Mouse (Mus musculus): ENCODE data around the gene Trpc4ap. TPM values are rescaled to one million over a fixed set of nuclear protein-coding genes. Genes with fewer than 3 reads are reported as not detected.
"Not testable (repeated sequence)": the region's sequence is repeated elsewhere in the genome, so short reads cannot be mapped to it uniquely, and the experiment has no call there.

The Trpc4ap gene
- total RNA-seq, 2 experiments from 2014 or later: 83.1 to 89.9 TPM

- DNase-seq: no peak
- intact Hi-C loops (cut with DNase I): no loop called here
Measured at GRCm38 (mm10) chr2:155622606-155623005, 69.6 kb downstream of the Trpc4ap start.

GRCm38 (mm10) chr2:155619817-155620216 lies 72.4 kb downstream of the Trpc4ap start:
- intact Hi-C loops (cut with DNase I): loop anchor here (1.0 kb wide), 1 partner anchor 104 kb away; no protein-coding TSS in a partner anchor
- peak; percentile 90 to 95 for DNase-seq

- intact Hi-C loops (cut with DNase I): no loop called here
- DNase-seq: no peak
Measured at GRCm38 (mm10) chr2:155616971-155617370, 75.2 kb downstream of the Trpc4ap start.

- no peak for DNase-seq
- intact Hi-C loops (cut with DNase I): no loop called here
Measured at GRCm38 (mm10) chr2:155613953-155614352, 78.2 kb downstream of the Trpc4ap start.

- intact Hi-C loops (cut with DNase I): no loop called here
- DNase-seq: peak; percentile 77 to 80
Measured at GRCm38 (mm10) chr2:155613326-155613755, 78.8 kb downstream of the Trpc4ap start.

GRCm38 (mm10) chr2:155611834-155612550 lies 80.2 kb downstream of the Trpc4ap start:
- no peak for DNase-seq
- intact Hi-C loops (cut with DNase I): no loop called here

- DNase-seq: peak; percentile 58 to 80
- intact Hi-C loops (cut with DNase I): no loop called here
Measured at GRCm38 (mm10) chr2:155610978-155611377, 81.2 kb downstream of the Trpc4ap start, which contains the start of gene Myh7b. Myh7b (plus strand) TSS chr2:155611212.

- peak; percentile 69 to 82 for DNase-seq
- intact Hi-C loops (cut with DNase I): no loop called here
Measured at GRCm38 (mm10) chr2:155606360-155606759, 85.8 kb downstream of the Trpc4ap start.

- intact Hi-C loops (cut with DNase I); DNase-seq: not testable (repeated sequence)
Measured at GRCm38 (mm10) chr2:155605236-155605589, 87.0 kb downstream of the Trpc4ap start.

- intact Hi-C loops (cut with DNase I): no loop called here
- DNase-seq: no peak
Measured at GRCm38 (mm10) chr2:155604560-155605235, 87.5 kb downstream of the Trpc4ap start.

GRCm38 (mm10) chr2:155603707-155604106 lies 88.5 kb downstream of the Trpc4ap start:
- intact Hi-C loops (cut with DNase I): no loop called here
- no peak for DNase-seq

GRCm38 (mm10) chr2:155595516-155595915 lies 96.7 kb downstream of the Trpc4ap start:
- intact Hi-C loops (cut with DNase I): no loop called here
- DNase-seq: no peak

GRCm38 (mm10) chr2:155592854-155593283 lies 99.3 kb downstream of the Trpc4ap start:
- intact Hi-C loops (cut with DNase I): no loop called here
- DNase-seq: no peak

GRCm38 (mm10) chr2:155592137-155592853 lies 99.9 kb downstream of the Trpc4ap start, which contains the start of gene Gss:
Gss (minus strand) TSS chr2:155592810.
- DNase-seq: peak; percentile 100
- intact Hi-C loops (cut with DNase I): no loop called here

GRCm38 (mm10) chr2:155591676-155592075 lies 100.5 kb downstream of the Trpc4ap start:
- intact Hi-C loops (cut with DNase I): no loop called here
- peak in 1 of 2 experiments; percentile 24 for DNase-seq

- DNase-seq: no peak
- intact Hi-C loops (cut with DNase I): no loop called here
Measured at GRCm38 (mm10) chr2:155590876-155591275, 101.3 kb downstream of the Trpc4ap start.

- no peak for DNase-seq
- intact Hi-C loops (cut with DNase I): no loop called here
Measured at GRCm38 (mm10) chr2:155589521-155589920, 102.7 kb downstream of the Trpc4ap start.

GRCm38 (mm10) chr2:155588136-155588535 lies 104.0 kb downstream of the Trpc4ap start:
- DNase-seq: no peak
- intact Hi-C loops (cut with DNase I): no loop called here

- intact Hi-C loops (cut with DNase I): no loop called here
Measured at GRCm38 (mm10) chr2:155585486-155585885, 106.7 kb downstream of the Trpc4ap start.

GRCm38 (mm10) chr2:155585082-155585481 lies 107.1 kb downstream of the Trpc4ap start:
- intact Hi-C loops (cut with DNase I): no loop called here
- DNase-seq: no peak

More at GRCm38 (mm10) chr2:155585486-155585885, 106.7 kb downstream of the Trpc4ap start:
- no peak for DNase-seq

All from heart, postnatal 10 days (tissue).